Mouse (Mus musculus): Measurements from ENCODE around the gene Ece1. TPM values are rescaled to one million over a fixed set of nuclear protein-coding genes. Genes with fewer than 3 reads are reported as not detected.

Ece1 gene
- polyA plus RNA-seq, 1 experiment: 69.9 TPM

GRCm38 (mm10) chr4:137883513-137884150 lies 21.6 kb downstream of the Ece1 start:
- no peak overlapping the region for H3K4me2 ChIP-seq (ENCODE audit: low read depth)
- no peak for TF ChIP-seq REST (IDR thresholded peaks at IDR 0.05; ENCODE audit: insufficient read depth, insufficient read length)
- no peak for TF ChIP-seq MYOG (IDR thresholded peaks at IDR 0.05; ENCODE audit: control insufficient read depth in 1 of 3, insufficient read depth in 1 of 3, insufficient read length in 2 of 3, low read depth in 2 of 3)
- no peak for TF ChIP-seq POLR2A (IDR thresholded peaks at IDR 0.05; ENCODE audit: insufficient read length, low read depth)
- no peak for TF ChIP-seq MAX (IDR thresholded peaks at IDR 0.05; ENCODE audit: low read depth)
- H3K4me3 ChIP-seq: no peak overlapping the region
- H3K36me3 ChIP-seq (ENCODE audit: control insufficient read depth, insufficient read depth): no peaks in the 10 kb centered on the region
- no peak overlapping the region for H3ac ChIP-seq (ENCODE audit: control insufficient read depth, insufficient read length)
- peaks cover 18% of the 10 kb centered on the region for H3K79me2 ChIP-seq (ENCODE audit: control insufficient read depth, insufficient read depth)
- no peaks in the 10 kb centered on the region for H3K27me3 ChIP-seq (ENCODE audit: control insufficient read depth, insufficient read depth, insufficient read length)

- no peak overlapping the region for H3K4me3 ChIP-seq
- peaks cover 23% of the 10 kb centered on the region for H3K79me2 ChIP-seq (ENCODE audit: control insufficient read depth, insufficient read depth)
- H3K36me3 ChIP-seq (ENCODE audit: control insufficient read depth, insufficient read depth): no peaks in the 10 kb centered on the region
- H3K4me2 ChIP-seq (ENCODE audit: low read depth): no peak overlapping the region
- no peaks in the 10 kb centered on the region for H3K27me3 ChIP-seq (ENCODE audit: control insufficient read depth, insufficient read depth, insufficient read length)
- H3ac ChIP-seq (ENCODE audit: control insufficient read depth, insufficient read length): no peak overlapping the region
- TF ChIP-seq POLR2A (IDR thresholded peaks at IDR 0.05; ENCODE audit: insufficient read length, low read depth) (no peak), POLR2AphosphoS2 (IDR thresholded peaks at IDR 0.05; ENCODE audit: insufficient read length, low read depth) (no peak), CEBPB (IDR thresholded peaks at IDR 0.05; ENCODE audit: insufficient read depth, poor library complexity, severe bottlenecking) (no peak), SRF (IDR thresholded peaks at IDR 0.05; ENCODE audit: control insufficient read depth, insufficient read length, low read depth) (no peak), MYOD1 (IDR thresholded peaks at IDR 0.05; ENCODE audit: control insufficient read depth in 1 of 3, insufficient read length in 2 of 3, low read depth in 2 of 3) (no peak), MAX (IDR thresholded peaks at IDR 0.05; ENCODE audit: low read depth) (no peak), REST (IDR thresholded peaks at IDR 0.05; ENCODE audit: insufficient read depth, insufficient read length) (no peak), E2F4 (IDR thresholded peaks at IDR 0.05; ENCODE audit: insufficient read depth) (no peak), TCF12 (IDR thresholded peaks at IDR 0.05; ENCODE audit: insufficient read depth, poor library complexity, severe bottlenecking) (no peak)
Measured at GRCm38 (mm10) chr4:137887337-137887992, 25.4 kb downstream of the Ece1 start.

GRCm38 (mm10) chr4:137887993-137888388 lies 26.0 kb downstream of the Ece1 start:
- Histone ChIP-seq H3K4me2 (ENCODE audit: low read depth) (no peak overlapping the region), H3K79me2 (ENCODE audit: control insufficient read depth, insufficient read depth) (peaks cover 23% of the 10 kb centered on the region)

GRCm38 (mm10) chr4:137890596-137890995 lies 28.6 kb downstream of the Ece1 start:
- Histone ChIP-seq H3ac (ENCODE audit: control insufficient read depth, insufficient read length) (no peak overlapping the region), H3K36me3 (ENCODE audit: control insufficient read depth, insufficient read depth) (no peaks in the 10 kb centered on the region), H3K4me2 (ENCODE audit: low read depth) (no peak overlapping the region), H3K4me3 (no peak overlapping the region), H3K27me3 (ENCODE audit: control insufficient read depth, insufficient read depth, insufficient read length) (no peaks in the 10 kb centered on the region), H3K79me2 (ENCODE audit: control insufficient read depth, insufficient read depth) (peaks cover 10% of the 10 kb centered on the region)
- TF ChIP-seq MYOD1 (IDR thresholded peaks at IDR 0.05; ENCODE audit: control insufficient read depth in 1 of 3, insufficient read length in 2 of 3, low read depth in 2 of 3) (no peak), TCF3 (IDR thresholded peaks at IDR 0.05; ENCODE audit: insufficient read length, low read depth) (no peak), SRF (IDR thresholded peaks at IDR 0.05; ENCODE audit: control insufficient read depth, insufficient read length, low read depth) (no peak), CEBPB (IDR thresholded peaks at IDR 0.05; ENCODE audit: insufficient read depth, poor library complexity, severe bottlenecking) (no peak), MAX (IDR thresholded peaks at IDR 0.05; ENCODE audit: low read depth) (no peak), TCF12 (IDR thresholded peaks at IDR 0.05; ENCODE audit: insufficient read depth, poor library complexity, severe bottlenecking) (no peak), E2F4 (IDR thresholded peaks at IDR 0.05; ENCODE audit: insufficient read depth) (no peak), POLR2A (IDR thresholded peaks at IDR 0.05; ENCODE audit: insufficient read length, low read depth) (no peak), REST (IDR thresholded peaks at IDR 0.05; ENCODE audit: insufficient read depth, insufficient read length) (no peak), USF1 (IDR thresholded peaks at IDR 0.05; ENCODE audit: low read depth) (no peak), POLR2AphosphoS2 (IDR thresholded peaks at IDR 0.05; ENCODE audit: insufficient read length, low read depth) (no peak), MYOG (IDR thresholded peaks at IDR 0.05; ENCODE audit: control insufficient read depth in 1 of 3, insufficient read depth in 1 of 3, insufficient read length in 2 of 3, low read depth in 2 of 3) (no peak)

More at GRCm38 (mm10) chr4:137887993-137888388, 26.0 kb downstream of the Ece1 start:
- Histone ChIP-seq H3ac (ENCODE audit: control insufficient read depth, insufficient read length) (no peak overlapping the region), H3K27me3 (ENCODE audit: control insufficient read depth, insufficient read depth, insufficient read length) (no peaks in the 10 kb centered on the region), H3K4me3 (no peak overlapping the region), H3K36me3 (ENCODE audit: control insufficient read depth, insufficient read depth) (no peaks in the 10 kb centered on the region)
- TF ChIP-seq POLR2A (IDR thresholded peaks at IDR 0.05; ENCODE audit: insufficient read length, low read depth) (no peak), USF1 (IDR thresholded peaks at IDR 0.05; ENCODE audit: low read depth) (no peak), MYOD1 (IDR thresholded peaks at IDR 0.05; ENCODE audit: control insufficient read depth in 1 of 3, insufficient read length in 2 of 3, low read depth in 2 of 3) (peak in 2 of 3 experiments; percentile 1 to 71), MYOG (IDR thresholded peaks at IDR 0.05; ENCODE audit: control insufficient read depth in 1 of 3, insufficient read depth in 1 of 3, insufficient read length in 2 of 3, low read depth in 2 of 3) (peak in 1 of 3 experiments; percentile 48)

- H3K36me3 ChIP-seq (ENCODE audit: control insufficient read depth, insufficient read depth): no peaks in the 10 kb centered on the region
- no peak overlapping the region for H3K4me3 ChIP-seq
- no peak overlapping the region for H3ac ChIP-seq (ENCODE audit: control insufficient read depth, insufficient read length)
- no peak overlapping the region for H3K4me2 ChIP-seq (ENCODE audit: low read depth)
- peaks cover 10% of the 10 kb centered on the region for H3K79me2 ChIP-seq (ENCODE audit: control insufficient read depth, insufficient read depth)
- no peaks in the 10 kb centered on the region for H3K27me3 ChIP-seq (ENCODE audit: control insufficient read depth, insufficient read depth, insufficient read length)
- TF ChIP-seq MYOD1 (IDR thresholded peaks at IDR 0.05; ENCODE audit: control insufficient read depth in 1 of 3, insufficient read length in 2 of 3, low read depth in 2 of 3): no peak
- TF ChIP-seq REST (IDR thresholded peaks at IDR 0.05; ENCODE audit: insufficient read depth, insufficient read length): no peak
- no peak for TF ChIP-seq MAX (IDR thresholded peaks at IDR 0.05; ENCODE audit: low read depth)
- TF ChIP-seq POLR2AphosphoS2 (IDR thresholded peaks at IDR 0.05; ENCODE audit: insufficient read length, low read depth): no peak
- TF ChIP-seq POLR2A (IDR thresholded peaks at IDR 0.05; ENCODE audit: insufficient read length, low read depth): no peak
- no peak for TF ChIP-seq SRF (IDR thresholded peaks at IDR 0.05; ENCODE audit: control insufficient read depth, insufficient read length, low read depth)
Measured at GRCm38 (mm10) chr4:137891553-137892145, 29.6 kb downstream of the Ece1 start.

Data from myocyte (in vitro differentiated cells).